Mouse (Mus musculus): ENCODE data around the gene Smyd3. TPM values are rescaled to one million over a fixed set of nuclear protein-coding genes. Genes with fewer than 3 reads are reported as not detected.

Smyd3 gene
- polyA plus RNA-seq, 1 experiment = 3.0 TPM

- Histone ChIP-seq H3K4me1 (ENCODE audit: control insufficient read depth, insufficient read depth, insufficient read length, low read length) (no peaks in the 10 kb centered on the region), H3K4me3 (ENCODE audit: insufficient read depth, low read depth, low read length) (no peak overlapping the region), H3K27ac (replicated peaks; ENCODE audit: low read depth, low read length) (no peak overlapping the region)
Observed at GRCm38 (mm10) chr1:179118673-179119072, 399.2 kb downstream of the Smyd3 start.

- Histone ChIP-seq H3K4me1 (ENCODE audit: control insufficient read depth, insufficient read depth, insufficient read length, low read length) (no peaks in the 10 kb centered on the region), H3K27ac (replicated peaks; ENCODE audit: low read depth, low read length) (no peak overlapping the region), H3K4me3 (ENCODE audit: insufficient read depth, low read depth, low read length) (no peak overlapping the region)
Observed at GRCm38 (mm10) chr1:179116729-179117663, 400.8 kb downstream of the Smyd3 start.

GRCm38 (mm10) chr1:179114833-179115495, 402.9 kb downstream of the Smyd3 start:
- H3K4me3 ChIP-seq (ENCODE audit: insufficient read depth, low read depth, low read length) = no peak overlapping the region
- H3K27ac ChIP-seq (replicated peaks; ENCODE audit: low read depth, low read length) = no peak overlapping the region
- no peaks in the 10 kb centered on the region for H3K4me1 ChIP-seq (ENCODE audit: control insufficient read depth, insufficient read depth, insufficient read length, low read length)

GRCm38 (mm10) chr1:179114385-179114784, 403.5 kb downstream of the Smyd3 start:
- no peak overlapping the region for H3K4me3 ChIP-seq (ENCODE audit: insufficient read depth, low read depth, low read length)
- H3K4me1 ChIP-seq (ENCODE audit: control insufficient read depth, insufficient read depth, insufficient read length, low read length) = no peaks in the 10 kb centered on the region

DNA sequence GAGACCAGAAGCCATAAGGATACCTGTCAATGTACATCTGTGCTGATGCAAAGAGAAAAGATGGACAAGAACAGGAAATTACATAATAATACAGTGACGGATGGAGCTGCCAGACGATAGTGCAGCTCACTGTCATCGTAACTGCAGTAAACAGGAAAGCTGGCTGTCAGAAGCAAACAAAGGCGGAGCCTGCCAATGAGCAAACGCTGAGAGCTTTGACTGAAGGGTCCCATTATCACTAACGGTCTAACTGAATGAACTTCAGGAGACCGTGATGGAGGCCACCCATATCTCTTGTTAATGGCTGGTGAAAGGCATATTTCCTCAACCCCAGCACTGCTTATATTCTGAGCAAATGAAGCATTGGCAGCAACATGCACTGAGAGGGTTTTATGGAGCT, 409.1 kb downstream of the Smyd3 start:
- H3K27ac ChIP-seq (replicated peaks; ENCODE audit: low read depth, low read length) = no peak overlapping the region
- no peaks in the 10 kb centered on the region for H3K4me1 ChIP-seq (ENCODE audit: control insufficient read depth, insufficient read depth, insufficient read length, low read length)
- H3K4me3 ChIP-seq (ENCODE audit: insufficient read depth, low read depth, low read length) = no peak overlapping the region

More at GRCm38 (mm10) chr1:179114385-179114784, 403.5 kb downstream of the Smyd3 start:
- no peak overlapping the region for H3K27ac ChIP-seq (replicated peaks; ENCODE audit: low read depth, low read length)

GRCm38 (mm10) chr1:179107761-179108694, 409.8 kb downstream of the Smyd3 start:
- H3K4me3 ChIP-seq (ENCODE audit: insufficient read depth, low read depth, low read length) = no peak overlapping the region
- H3K27ac ChIP-seq (replicated peaks; ENCODE audit: low read depth, low read length) = no peak overlapping the region
- H3K4me1 ChIP-seq (ENCODE audit: control insufficient read depth, insufficient read depth, insufficient read length, low read length) = no peaks in the 10 kb centered on the region

DNA sequence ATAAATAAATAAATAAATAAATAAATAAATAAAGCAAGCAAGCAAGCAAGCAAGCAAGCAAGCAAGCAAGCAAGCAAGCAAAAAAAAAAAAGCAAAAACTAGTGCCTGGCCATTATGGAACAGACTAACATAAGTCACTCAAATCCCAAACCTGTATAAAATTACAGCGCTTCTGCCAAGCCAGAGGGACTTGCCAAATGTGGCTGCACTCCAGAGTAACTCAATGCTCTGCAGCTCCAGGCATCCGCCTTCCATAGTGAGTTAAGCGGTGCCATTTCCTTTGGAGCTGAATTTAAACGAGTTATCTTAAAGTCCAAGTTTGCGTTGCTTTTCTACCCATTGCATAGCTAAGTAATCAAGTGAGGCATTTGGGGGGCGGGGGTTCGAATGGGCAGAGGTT, 410.6 kb downstream of the Smyd3 start:
- Histone ChIP-seq H3K27ac (replicated peaks; ENCODE audit: low read depth, low read length) (no peak overlapping the region), H3K4me3 (ENCODE audit: insufficient read depth, low read depth, low read length) (no peak overlapping the region), H3K4me1 (ENCODE audit: control insufficient read depth, insufficient read depth, insufficient read length, low read length) (no peaks in the 10 kb centered on the region)

- H3K4me1 ChIP-seq (ENCODE audit: control insufficient read depth, insufficient read depth, insufficient read length, low read length) = no peaks in the 10 kb centered on the region
- H3K27ac ChIP-seq (replicated peaks; ENCODE audit: low read depth, low read length) = no peak overlapping the region
- no peak overlapping the region for H3K4me3 ChIP-seq (ENCODE audit: insufficient read depth, low read depth, low read length)
Observed at GRCm38 (mm10) chr1:179106702-179107145, 411.1 kb downstream of the Smyd3 start.

- H3K4me3 ChIP-seq (ENCODE audit: insufficient read depth, low read depth, low read length) = no peak overlapping the region
- H3K4me1 ChIP-seq (ENCODE audit: control insufficient read depth, insufficient read depth, insufficient read length, low read length) = no peaks in the 10 kb centered on the region
- no peak overlapping the region for H3K27ac ChIP-seq (replicated peaks; ENCODE audit: low read depth, low read length)
Observed at GRCm38 (mm10) chr1:179106103-179106701, 411.6 kb downstream of the Smyd3 start.

GRCm38 (mm10) chr1:179104447-179104846, 413.4 kb downstream of the Smyd3 start:
- Histone ChIP-seq H3K4me3 (ENCODE audit: insufficient read depth, low read depth, low read length) (no peak overlapping the region), H3K27ac (replicated peaks; ENCODE audit: low read depth, low read length) (no peak overlapping the region), H3K4me1 (ENCODE audit: control insufficient read depth, insufficient read depth, insufficient read length, low read length) (no peaks in the 10 kb centered on the region)

DNA sequence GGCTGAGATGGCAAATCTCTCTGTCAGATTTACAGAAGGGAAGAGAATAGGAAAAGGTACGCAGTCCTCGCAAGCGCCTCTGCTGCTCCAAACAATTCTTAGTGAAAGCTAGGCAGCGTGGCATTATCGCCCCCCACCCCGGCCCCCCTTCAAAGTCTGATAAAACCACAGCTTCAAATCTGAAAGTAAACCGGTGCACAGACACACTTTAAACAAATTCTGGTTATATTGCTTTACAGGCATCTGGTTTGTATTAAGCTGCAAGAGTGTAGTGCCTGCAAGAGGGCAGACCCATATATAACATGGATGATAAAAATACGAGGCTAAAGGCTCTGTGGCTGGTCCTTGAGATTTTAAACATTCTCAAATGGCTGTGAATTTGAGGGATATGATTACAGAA, 420.8 kb downstream of the Smyd3 start:
- Histone ChIP-seq H3K4me1 (ENCODE audit: control insufficient read depth, insufficient read depth, insufficient read length, low read length) (no peaks in the 10 kb centered on the region), H3K4me3 (ENCODE audit: insufficient read depth, low read depth, low read length) (no peak overlapping the region), H3K27ac (replicated peaks; ENCODE audit: low read depth, low read length) (no peak overlapping the region)

DNA sequence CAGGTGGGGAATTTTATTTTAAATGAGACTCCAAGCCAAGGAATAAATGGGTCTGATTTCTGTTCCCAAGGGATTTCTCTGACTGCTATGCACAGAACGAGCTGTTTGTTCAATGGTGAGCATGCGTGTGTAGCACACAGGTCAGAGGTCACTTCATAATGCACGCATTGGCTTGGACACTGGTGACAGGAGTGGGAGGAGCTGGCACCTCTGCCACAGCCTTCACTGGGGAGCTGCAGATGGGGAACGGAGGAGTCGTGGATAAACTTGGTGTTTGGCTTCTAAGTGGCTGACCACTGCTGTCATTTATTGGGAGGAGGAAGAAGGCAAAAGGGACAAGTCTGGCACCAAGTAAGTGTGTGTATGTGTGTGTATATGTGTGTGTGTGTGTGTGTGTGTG, 421.5 kb downstream of the Smyd3 start:
- no peak overlapping the region for H3K27ac ChIP-seq (replicated peaks; ENCODE audit: low read depth, low read length)

DNA sequence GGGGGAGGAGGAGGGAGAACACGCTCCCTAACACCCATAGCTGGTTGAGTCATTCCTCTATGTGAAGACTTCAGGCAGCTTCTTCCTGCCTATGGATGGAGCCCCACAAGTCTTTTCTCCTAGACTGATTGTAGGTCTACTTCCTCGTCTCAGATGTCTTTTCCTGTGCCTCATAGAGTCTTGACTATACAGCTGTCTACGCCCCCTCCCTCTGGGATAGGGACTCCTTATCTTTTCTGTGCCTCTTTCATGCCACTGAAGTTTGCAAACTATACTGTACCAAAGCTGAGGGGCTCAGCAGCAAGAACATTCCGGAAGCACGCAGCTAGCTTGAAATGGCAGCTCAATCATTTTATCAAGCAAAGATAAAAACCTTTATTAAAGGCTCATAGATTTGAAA, 428.7 kb downstream of the Smyd3 start:
- Histone ChIP-seq H3K4me1 (ENCODE audit: control insufficient read depth, insufficient read depth, insufficient read length, low read length) (no peaks in the 10 kb centered on the region), H3K4me3 (ENCODE audit: insufficient read depth, low read depth, low read length) (no peak overlapping the region), H3K27ac (replicated peaks; ENCODE audit: low read depth, low read length) (no peak overlapping the region)

More for the DNA sequence above, 421.5 kb downstream of the Smyd3 start:
- Histone ChIP-seq H3K4me3 (ENCODE audit: insufficient read depth, low read depth, low read length) (no peak overlapping the region), H3K4me1 (ENCODE audit: control insufficient read depth, insufficient read depth, insufficient read length, low read length) (no peaks in the 10 kb centered on the region)

Measured in brown adipose tissue, adult 24 weeks (tissue).